Mouse (Mus musculus) retina, adult 2 months (tissue): Measurements from ENCODE around the gene Dip2b.

Experiments used
- DNase-seq: peaks from one replicate; pipeline ENCODE4 v3.0.0-alpha.2; 2012; ENCODE audit warnings: low read depth, low spot score

Gene Dip2b

DNA sequence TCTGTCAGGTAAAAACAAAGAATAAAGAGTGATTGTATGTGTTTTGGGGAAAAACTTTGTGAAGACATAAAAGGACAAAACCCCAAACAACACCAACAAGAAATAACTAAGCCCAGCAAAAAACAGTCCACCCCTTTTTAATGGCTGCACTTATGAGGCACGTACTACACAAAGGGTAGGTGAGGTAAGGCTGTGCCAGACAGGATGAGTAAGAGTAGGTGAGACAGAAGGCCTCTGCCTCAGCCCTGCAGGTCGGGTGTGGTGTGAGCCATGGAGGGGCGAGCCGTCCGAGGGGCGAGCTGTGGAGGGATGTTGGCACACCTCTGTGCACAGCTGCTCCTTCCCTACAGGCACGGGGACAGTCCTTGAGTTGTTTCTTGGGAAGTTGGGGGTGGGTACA, 12.5 kb downstream of the Dip2b start:
- no peak for DNase-seq

- DNase-seq, result no peak
Measured at GRCm38 (mm10) chr15:100052726-100053125, 14.3 kb downstream of the Dip2b start.

DNA sequence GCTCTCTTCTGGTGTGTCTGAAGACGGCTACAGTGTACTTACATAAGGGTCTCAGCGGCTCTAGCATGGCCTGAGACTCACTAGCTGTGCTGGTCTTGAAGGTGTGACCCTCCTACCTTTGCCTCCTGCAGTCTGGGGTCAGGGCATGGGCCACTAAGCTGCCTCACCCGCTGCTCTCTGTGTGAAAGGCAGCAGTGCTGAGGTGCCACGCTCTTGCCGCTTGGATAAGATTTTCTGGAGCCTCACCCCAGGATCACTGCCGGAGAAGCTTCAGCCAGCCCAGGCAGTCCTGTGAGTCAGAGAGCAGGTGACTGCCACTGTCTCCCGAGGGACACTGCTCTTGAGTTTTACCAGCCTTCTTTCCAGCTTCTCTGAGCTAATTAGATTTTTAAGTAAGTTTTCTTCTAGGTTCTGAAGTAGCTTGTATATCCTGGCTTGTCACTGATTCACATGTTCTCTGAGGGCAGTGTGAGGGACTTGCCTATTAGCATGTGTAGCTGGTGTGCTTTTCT, 18.0 kb downstream of the Dip2b start:
- no peak for DNase-seq

GRCm38 (mm10) chr15:100057698-100058097, 19.2 kb downstream of the Dip2b start:
- no peak for DNase-seq

DNA sequence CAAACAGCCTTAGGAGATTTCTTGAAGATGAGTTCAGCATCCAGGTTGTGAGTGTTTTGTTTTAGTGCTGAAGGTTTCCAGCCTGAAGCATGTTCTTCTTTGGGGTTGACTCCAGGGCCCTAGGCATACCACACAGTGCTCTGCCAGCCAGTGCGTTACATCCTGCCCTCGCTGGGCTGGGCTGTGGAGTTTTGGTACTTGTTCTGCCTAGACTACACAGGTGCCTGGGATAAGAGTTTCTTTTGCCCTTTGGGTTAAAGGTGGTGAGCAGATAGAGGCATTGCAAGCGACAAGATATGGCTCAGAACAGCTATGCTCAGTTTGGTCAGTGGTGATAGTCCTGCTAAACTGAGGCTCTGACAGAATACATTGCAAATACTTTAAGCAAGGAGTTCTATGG, 19.7 kb downstream of the Dip2b start:
- DNase-seq, result no peak

DNA sequence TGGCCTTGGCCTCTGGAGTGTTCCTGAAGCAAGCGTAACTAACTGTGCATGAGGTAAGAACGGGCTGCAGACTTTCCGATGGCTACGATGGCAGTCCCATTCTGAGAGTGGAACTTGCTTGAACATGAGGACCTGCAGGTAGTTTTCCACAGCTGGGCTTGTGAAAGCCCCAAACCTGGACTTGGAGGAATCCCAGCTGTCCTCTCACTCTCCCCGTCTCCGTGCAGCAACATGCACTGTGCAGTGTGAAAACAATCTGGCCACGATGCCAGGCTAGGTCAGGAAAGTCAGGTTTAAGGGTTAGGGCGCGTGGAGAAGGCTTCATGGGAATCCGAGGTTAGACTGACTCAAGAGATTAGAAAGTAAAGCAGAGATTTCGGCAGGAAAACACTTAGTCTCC, 20.4 kb downstream of the Dip2b start:
- no peak for DNase-seq

DNA sequence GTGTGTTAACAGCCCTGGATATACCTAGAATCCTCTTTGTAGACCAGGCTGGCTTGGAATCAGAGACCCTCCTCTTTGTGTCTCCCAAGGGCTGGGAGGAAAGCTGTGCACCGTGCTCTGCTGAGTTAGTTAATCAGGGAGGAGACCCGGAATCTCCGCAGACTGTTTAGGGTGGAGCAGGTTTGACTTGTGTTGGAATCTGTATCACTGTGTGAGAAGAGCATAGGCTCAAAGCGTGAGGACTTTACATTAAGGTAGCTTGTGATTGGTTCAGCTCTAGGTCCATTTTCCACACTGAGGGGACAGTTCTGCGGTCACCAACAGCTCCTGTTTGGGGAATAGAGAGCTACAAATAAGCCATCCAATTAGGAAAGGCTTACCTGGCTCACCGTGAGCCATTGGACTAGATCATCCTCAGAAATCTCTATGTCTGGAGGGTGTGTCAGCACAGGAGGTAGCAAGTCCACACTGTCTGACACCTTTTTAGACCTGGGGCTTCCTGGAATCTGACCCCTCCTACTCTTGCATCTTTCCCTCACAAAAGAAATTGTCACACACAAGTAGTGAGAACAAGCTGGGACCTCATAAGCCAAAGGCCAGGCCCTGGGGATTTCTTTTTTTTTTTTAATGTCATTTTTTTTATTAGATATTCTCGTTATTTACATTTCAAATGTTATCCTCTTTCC, 21.3 kb downstream of the Dip2b start:
- no peak for DNase-seq

- no peak for DNase-seq
Measured at GRCm38 (mm10) chr15:100060513-100061140, 22.2 kb downstream of the Dip2b start.

GRCm38 (mm10) chr15:100061377-100061776, 22.9 kb downstream of the Dip2b start:
- DNase-seq, result no peak

GRCm38 (mm10) chr15:100063229-100063773, 24.8 kb downstream of the Dip2b start:
- DNase-seq, result no peak

- no peak for DNase-seq
Measured at GRCm38 (mm10) chr15:100066702-100067101, 28.2 kb downstream of the Dip2b start.

DNA sequence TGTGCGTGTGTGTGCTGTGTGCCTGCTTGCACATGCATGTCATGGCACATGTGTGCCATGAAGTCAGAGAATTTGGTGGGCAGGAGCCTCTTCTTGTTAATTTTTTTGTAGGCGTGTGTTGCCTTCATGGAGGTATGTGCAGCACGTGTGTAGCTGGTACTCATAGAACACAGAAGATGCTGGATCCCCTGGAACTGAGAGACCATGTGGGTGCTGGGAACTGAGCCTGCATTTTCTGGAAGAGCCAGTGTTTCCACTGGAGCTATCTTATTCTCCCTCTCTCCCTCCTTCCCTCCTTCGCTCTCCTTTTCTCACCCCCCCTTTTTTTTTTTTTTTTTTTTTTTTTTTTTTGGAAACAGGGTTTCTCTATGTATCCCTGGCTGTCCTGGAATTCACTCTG, 30.6 kb downstream of the Dip2b start:
- no peak for DNase-seq

DNA sequence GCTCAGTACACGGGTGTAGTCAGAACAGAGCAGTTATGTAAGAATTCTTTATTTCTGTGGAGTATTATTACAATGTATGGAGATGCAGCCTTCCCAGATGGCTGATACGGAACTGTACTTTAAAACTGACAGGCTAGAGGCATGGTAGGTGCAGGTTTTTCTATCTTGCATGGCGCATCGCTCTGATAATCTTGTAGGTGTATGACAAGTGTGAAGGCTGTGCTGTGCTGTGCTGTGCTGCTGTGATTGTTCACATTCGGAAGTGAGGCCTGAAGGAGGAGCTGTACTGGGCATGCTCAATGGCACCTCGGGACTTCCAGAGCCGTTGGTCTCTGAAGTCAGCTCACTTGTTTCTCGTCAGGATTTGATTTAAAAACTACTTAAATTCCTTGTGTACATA, 31.6 kb downstream of the Dip2b start:
- no peak for DNase-seq

- no peak for DNase-seq
Measured at GRCm38 (mm10) chr15:100071819-100072218, 33.4 kb downstream of the Dip2b start.

DNA sequence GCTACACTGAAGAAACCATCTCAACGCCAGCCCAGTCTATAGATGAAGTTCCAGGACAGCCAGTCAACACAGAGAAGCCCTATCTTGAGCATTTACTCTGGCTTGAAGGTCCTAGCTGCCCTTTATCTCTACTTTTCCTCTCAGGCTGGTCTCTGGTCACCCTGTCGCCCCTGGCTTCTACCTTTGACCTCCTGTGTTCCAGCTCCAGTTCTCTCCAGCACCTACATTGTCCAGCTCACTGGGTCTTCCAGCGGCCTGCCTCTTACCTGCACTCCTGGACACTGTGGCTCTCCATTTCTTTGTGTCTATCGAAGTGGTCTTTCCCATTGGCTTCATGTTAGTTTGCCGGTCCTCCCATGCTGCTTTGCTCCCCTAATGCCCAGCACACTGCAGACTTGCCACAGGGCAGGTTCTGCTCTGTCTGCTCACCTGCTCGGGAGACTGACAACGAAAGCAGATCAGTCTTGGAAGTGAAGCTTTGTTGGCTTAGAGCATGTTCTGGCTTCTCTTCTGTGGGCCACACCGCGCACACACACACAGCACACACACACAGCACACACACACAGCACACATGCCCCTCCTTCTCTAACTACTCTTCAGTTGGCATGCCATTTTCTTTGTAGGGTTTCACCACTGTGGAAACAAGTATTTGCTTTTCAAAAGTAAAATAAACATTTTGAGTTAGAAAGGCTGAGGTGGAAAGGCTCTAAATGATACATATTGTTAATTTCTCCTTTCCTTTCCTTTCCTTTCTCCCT, 35.4 kb downstream of the Dip2b start:
- DNase-seq, result no peak

- DNase-seq, result no peak
Measured at GRCm38 (mm10) chr15:100074754-100075153, 36.3 kb downstream of the Dip2b start.

GRCm38 (mm10) chr15:100076362-100076761, 37.9 kb downstream of the Dip2b start:
- DNase-seq, result no peak

DNA sequence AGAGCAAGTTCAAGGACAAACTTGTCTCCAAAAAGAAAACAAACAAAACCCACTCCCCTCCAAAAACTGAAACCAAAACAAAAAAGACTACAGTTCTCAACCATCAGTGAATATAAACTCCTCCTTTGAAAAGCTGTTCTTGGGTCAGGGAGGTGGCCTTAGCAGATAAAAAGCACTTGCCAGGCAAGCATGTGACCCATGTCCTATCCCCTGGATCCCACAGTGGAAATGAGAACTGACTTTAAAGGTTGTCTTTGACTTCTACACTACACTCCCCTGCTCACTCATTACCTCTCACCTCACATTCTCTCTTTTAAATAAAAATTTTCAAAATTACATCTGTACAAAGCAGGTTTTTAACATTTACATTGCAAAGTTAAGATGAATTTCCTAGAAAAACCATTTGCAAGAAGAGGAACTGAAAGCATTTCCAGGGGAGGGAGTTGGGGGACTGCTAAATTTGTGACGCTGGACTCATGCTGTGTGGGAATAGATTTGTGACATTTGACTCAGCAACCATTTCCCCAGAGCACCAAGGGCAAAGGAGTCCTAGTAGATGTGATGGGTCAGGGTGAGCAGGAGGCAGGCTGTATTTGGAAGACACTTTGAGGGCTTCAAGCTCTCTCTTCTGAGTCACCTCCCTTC, 42.5 kb downstream of the Dip2b start:
- no peak for DNase-seq

DNA sequence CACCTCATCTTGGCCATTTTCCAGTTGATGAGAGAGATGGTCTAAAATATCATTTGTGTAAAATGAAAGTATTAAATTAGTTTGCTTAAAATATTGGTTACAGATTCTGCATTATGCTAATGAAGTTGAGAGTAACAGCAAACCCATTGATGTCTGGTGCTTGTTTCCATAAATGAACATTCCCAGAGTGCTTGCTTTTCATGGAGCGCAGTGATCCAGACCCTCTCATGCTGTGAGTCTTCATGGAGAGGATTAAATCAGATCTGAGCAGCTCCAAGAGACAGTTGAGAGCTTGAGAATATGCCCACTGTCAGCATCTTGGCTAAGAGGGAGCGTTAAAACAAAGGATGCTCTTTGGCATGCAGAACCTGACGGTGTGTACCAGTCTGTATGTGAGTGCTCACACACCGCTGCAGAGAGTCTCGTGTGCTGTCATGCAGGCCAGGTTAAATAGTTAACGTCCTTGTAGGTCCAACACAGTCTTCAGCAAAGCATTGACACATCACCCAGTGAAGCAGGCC, 43.1 kb downstream of the Dip2b start:
- no peak for DNase-seq

DNA sequence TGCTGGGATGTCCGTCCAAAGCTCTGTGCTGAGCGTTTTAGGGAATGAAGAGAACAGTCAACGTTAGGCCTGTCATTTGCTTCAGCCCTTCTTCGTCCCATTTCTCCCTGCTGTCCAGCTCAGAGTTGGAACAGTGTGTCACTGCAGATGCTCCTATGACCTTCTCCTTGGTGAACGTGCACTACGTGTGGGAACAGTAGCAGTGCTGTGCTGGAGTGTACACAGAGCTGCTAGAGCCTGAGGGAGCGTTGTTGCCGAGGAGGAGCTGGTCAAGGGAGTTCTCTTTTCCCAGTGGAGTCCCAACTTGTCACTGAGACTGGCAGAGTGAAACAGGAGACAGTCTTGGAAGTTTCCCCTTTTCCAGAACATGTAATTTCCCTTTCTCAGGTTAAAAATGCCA, 43.6 kb downstream of the Dip2b start:
- no peak for DNase-seq

GRCm38 (mm10) chr15:100082733-100083132, 44.3 kb downstream of the Dip2b start:
- no peak for DNase-seq

- DNase-seq, result no peak
Measured at GRCm38 (mm10) chr15:100083882-100084281, 45.4 kb downstream of the Dip2b start.
